Mouse (Mus musculus): Measurements from ENCODE around the gene Ankrd35. TPM values are rescaled to one million over a fixed set of nuclear protein-coding genes. Genes with fewer than 3 reads are reported as not detected.
"Not testable (repeated sequence)": the region's sequence is repeated elsewhere in the genome, so short reads cannot be mapped to it uniquely, and the experiment has no call there.

Gene Ankrd35
- total RNA-seq (2021), result 1 to 10 TPM; 7.5 to 8.1 TPM

GRCm38 (mm10) chr3:96669727-96670468 is at the start of gene Ankrd35:
Gene Ankrd35 (plus strand): TSS chr3:96670131.
- peak; percentile 66 to 67 for DNase-seq (ENCODE audit: low spot score in 2 of 2)
- intact Hi-C loops (cut with DNase I), result loop anchor here (2.0 kb wide), 1 partner anchor 27 kb away; the partner anchor contains the start of gene Pias3

- no peak for DNase-seq (ENCODE audit: low spot score in 2 of 2)
- intact Hi-C loops (cut with DNase I), result no loop called here
Observed at GRCm38 (mm10) chr3:96623201-96623600, 46.7 kb upstream of the Ankrd35 start.

GRCm38 (mm10) chr3:96629729-96630600 is 40.0 kb upstream of the Ankrd35 start, which contains the start of gene Rbm8a:
Gene Rbm8a (plus strand): TSS chr3:96629933.
- peak; percentile 96 to 97 for DNase-seq (ENCODE audit: low spot score in 2 of 2)
- intact Hi-C loops (cut with DNase I), result loop anchor here (2.0 to 10.0 kb wide), 2 partner anchors 27 to 45 kb away; no protein-coding TSS in a partner anchor

- intact Hi-C loops (cut with DNase I), result loop anchor here (10.0 kb wide), 1 partner anchor 47 kb away; no protein-coding TSS in a partner anchor
Observed at GRCm38 (mm10) chr3:96632058-96632457, 37.9 kb upstream of the Ankrd35 start.

GRCm38 (mm10) chr3:96634015-96634414 is 35.9 kb upstream of the Ankrd35 start:
- intact Hi-C loops (cut with DNase I), result loop anchor here (2.0 to 10.0 kb wide), 2 partner anchors 49 to 83 kb away; no protein-coding TSS in a partner anchor
- DNase-seq (ENCODE audit: low spot score in 2 of 2), result no peak

More at GRCm38 (mm10) chr3:96632058-96632457, 37.9 kb upstream of the Ankrd35 start:
- DNase-seq (ENCODE audit: low spot score in 2 of 2), result no peak

- intact Hi-C loops (cut with DNase I), result loop anchor here (2.0 to 10.0 kb wide), 2 partner anchors 50 to 84 kb away; no protein-coding TSS in a partner anchor
- peak; percentile 93 to 94 for DNase-seq (ENCODE audit: low spot score in 2 of 2)
Observed at GRCm38 (mm10) chr3:96634928-96635879, 34.7 kb upstream of the Ankrd35 start, which contains the start of the genes Pex11b and Gm42957. Gene Pex11b (plus strand): TSS chr3:96635376. Gene Gm42957 (plus strand): TSS chr3:96635474.

- no peak for DNase-seq (ENCODE audit: low spot score in 2 of 2)
- intact Hi-C loops (cut with DNase I), result loop anchor here (2.0 to 10.0 kb wide), 2 partner anchors 51 to 85 kb away; no protein-coding TSS in a partner anchor
Observed at GRCm38 (mm10) chr3:96635906-96636305, 34.0 kb upstream of the Ankrd35 start.

- intact Hi-C loops (cut with DNase I), result loop anchor here (10.0 kb wide), 1 partner anchor 52 kb away; no protein-coding TSS in a partner anchor
Observed at GRCm38 (mm10) chr3:96636448-96636847, 33.5 kb upstream of the Ankrd35 start.

GRCm38 (mm10) chr3:96639219-96639618 is 30.7 kb upstream of the Ankrd35 start:
- DNase-seq (ENCODE audit: low spot score in 2 of 2), result peak; percentile 26 to 35
- intact Hi-C loops (cut with DNase I), result loop anchor here (10.0 kb wide), 1 partner anchor 54 kb away; no protein-coding TSS in a partner anchor

More at GRCm38 (mm10) chr3:96636448-96636847, 33.5 kb upstream of the Ankrd35 start:
- no peak for DNase-seq (ENCODE audit: low spot score in 2 of 2)

GRCm38 (mm10) chr3:96645018-96645649 is 24.8 kb upstream of the Ankrd35 start, which contains the start of gene Itga10:
Gene Itga10 (plus strand): TSS chr3:96645584.
- intact Hi-C loops (cut with DNase I), result no loop called here
- DNase-seq (ENCODE audit: low spot score in 2 of 2), result no peak

GRCm38 (mm10) chr3:96647365-96647764 is 22.6 kb upstream of the Ankrd35 start:
- intact Hi-C loops (cut with DNase I), result no loop called here
- no peak for DNase-seq (ENCODE audit: low spot score in 2 of 2)

GRCm38 (mm10) chr3:96660901-96661300 is 9.0 kb upstream of the Ankrd35 start:
- intact Hi-C loops (cut with DNase I), result no loop called here
- DNase-seq (ENCODE audit: low spot score in 2 of 2), result no peak

- intact Hi-C loops (cut with DNase I), result no loop called here
- no peak for DNase-seq (ENCODE audit: low spot score in 2 of 2)
Observed at GRCm38 (mm10) chr3:96662731-96663316, 7.1 kb upstream of the Ankrd35 start.

- DNase-seq (ENCODE audit: low spot score in 2 of 2), result peak; percentile 87 to 88
- intact Hi-C loops (cut with DNase I), result no loop called here
Observed at GRCm38 (mm10) chr3:96663432-96664239, 6.3 kb upstream of the Ankrd35 start.

- intact Hi-C loops (cut with DNase I); DNase-seq (ENCODE audit: low spot score in 2 of 2): not testable (repeated sequence)
Observed at GRCm38 (mm10) chr3:96665732-96666363, 4.1 kb upstream of the Ankrd35 start.

GRCm38 (mm10) chr3:96666916-96667315 is 3.0 kb upstream of the Ankrd35 start:
- DNase-seq (ENCODE audit: low spot score in 2 of 2), result no peak
- intact Hi-C loops (cut with DNase I), result no loop called here

Data from left cerebral cortex, postnatal 36 days (tissue).